Mouse (Mus musculus): ENCODE results near the gene Comp.

DNA sequence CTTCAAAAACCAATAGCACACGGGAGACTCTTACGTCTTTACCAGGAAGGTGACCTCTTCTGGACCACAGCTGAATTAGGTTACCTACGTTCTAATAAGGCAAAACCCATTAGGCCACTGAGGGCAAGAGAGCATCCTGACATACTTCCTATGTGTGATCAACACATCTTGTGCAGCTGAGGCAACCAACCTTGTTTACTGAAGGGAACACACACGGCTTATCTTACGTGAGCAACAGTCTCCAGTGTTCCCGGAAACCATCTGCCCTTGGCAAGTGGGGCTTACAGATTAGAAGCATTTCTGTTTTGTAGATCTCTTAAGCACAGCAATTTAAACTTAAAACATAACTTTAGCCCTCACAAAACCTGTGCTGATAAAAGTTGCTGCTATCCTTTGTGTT lies 45.8 kb upstream of the Comp start:
- TF ChIP-seq CTCF (IDR thresholded peaks at IDR 0.05; ENCODE audit: low read depth) (no peak), EP300 (IDR thresholded peaks at IDR 0.05; ENCODE audit: low read depth) (peak; percentile 91)
